Mouse (Mus musculus) ES-E14 (cell line): ENCODE results near the gene Cd48.

ENCODE experiments used
- CHD2 ChIP-seq: IDR thresholded peaks from 2 replicates; pipeline ENCODE4 v1.6.1; 2014; ENCODE audit warnings: mild to moderate bottlenecking, low read depth, low read length, inconsistent platforms
- HCFC1 ChIP-seq: IDR thresholded peaks from 2 replicates; pipeline ENCODE4 v1.6.1; 2012; ENCODE audit warnings: low read length, inconsistent platforms, borderline replicate concordance; ENCODE audit not compliant: insufficient read depth
- ZC3H11A ChIP-seq: IDR thresholded peaks from 2 replicates; pipeline ENCODE4 v1.6.1; 2012; ENCODE audit warnings: low read depth, mild to moderate bottlenecking, inconsistent platforms, low read length, borderline replicate concordance
- ZNF384 ChIP-seq: IDR thresholded peaks from 2 replicates; pipeline ENCODE4 v1.6.1; 2012; ENCODE audit warnings: low read depth, low read length, inconsistent platforms

DNA sequence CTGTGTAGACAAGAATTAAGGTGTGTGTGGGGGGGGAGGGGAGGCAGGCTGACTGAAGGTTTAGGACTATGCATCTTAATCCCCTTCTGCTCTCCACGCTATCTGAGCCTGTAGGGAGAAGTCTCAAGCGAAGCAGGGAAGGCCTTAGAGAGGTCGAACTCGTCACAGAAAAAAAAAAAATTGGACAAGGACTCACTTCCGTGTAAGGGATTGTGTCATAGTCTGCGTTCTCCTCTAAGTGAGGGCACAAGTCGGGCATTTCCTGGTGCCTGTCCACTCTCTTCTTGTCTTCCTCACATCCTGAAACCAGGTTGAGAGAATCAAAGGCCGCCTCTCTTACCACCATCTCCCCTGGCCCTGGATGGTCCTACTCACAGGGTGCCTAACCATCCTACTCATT, 44.7 kb upstream of the Cd48 start:
- no peak for TF ChIP-seq ZNF384
- TF ChIP-seq HCFC1, result no peak
- TF ChIP-seq CHD2, result no peak
- no peak for TF ChIP-seq ZC3H11A
